Mouse (Mus musculus) thymus, adult 2 months (tissue): ENCODE data around the gene Nop2. TPM values are rescaled to one million over a fixed set of nuclear protein-coding genes. Genes with fewer than 3 reads are reported as not detected.

Experiments used
- DNase-seq: peaks from one replicate; pipeline ENCODE4 v3.0.0; 2021
- H3K27ac ChIP-seq: fragments of 200-500 bp; 2 replicates; pipeline ENCODE4 v1.5.1; 2012; ENCODE audit warnings: low read length, control low read depth; ENCODE audit not compliant: control insufficient read depth, insufficient read depth
- H3K27me3 ChIP-seq: fragments of 200-500 bp; 2 replicates; pipeline ENCODE4 v1.6.1; 2012; ENCODE audit warnings: mild to moderate bottlenecking, low read length, moderate library complexity, mixed read lengths; ENCODE audit not compliant: control insufficient read depth, insufficient read depth
- H3K36me3 ChIP-seq: fragments of 200-500 bp; 2 replicates; pipeline ENCODE4 v1.6.1; 2012; ENCODE audit warnings: mild to moderate bottlenecking, low read length, moderate library complexity; ENCODE audit not compliant: control insufficient read depth, insufficient read depth
- H3K4me1 ChIP-seq: fragments of 200-500 bp; replicated peaks from 2 replicates; pipeline ENCODE4 v1.6.1; 2012; ENCODE audit warnings: low read length; ENCODE audit not compliant: control insufficient read depth, insufficient read depth
- H3K4me3 ChIP-seq: fragments of 200-500 bp; 2 replicates; pipeline ENCODE4 v1.5.1; 2012; ENCODE audit warnings: mild to moderate bottlenecking, low read length, control low read depth, moderate library complexity; ENCODE audit not compliant: control insufficient read depth, insufficient read depth
- CTCF ChIP-seq: fragments of 200-500 bp; IDR thresholded peaks from 2 replicates; pipeline ENCODE4 v1.5.1; 2012; ENCODE audit warnings: mild to moderate bottlenecking, control low read depth, low read length, moderate library complexity, borderline replicate concordance; ENCODE audit not compliant: control insufficient read depth, poor library complexity, insufficient read depth; ENCODE audit errors: extremely low read depth
- POLR2A ChIP-seq: fragments of 200-500 bp; IDR thresholded peaks from 2 replicates; pipeline ENCODE4 v1.6.1; 2012; ENCODE audit warnings: mild to moderate bottlenecking, low read length, control low read depth, moderate library complexity; ENCODE audit not compliant: control insufficient read depth, poor library complexity, insufficient read depth; ENCODE audit errors: extremely low read depth
- WGBS: fragments of 180-500 bp; shearing (Covaris S2); methylation state at CpG from one replicate; pipeline ENCODE4 v1.1.7; 2018; 5-methylcytosine and 5-hydroxymethylcytosine counted together
- polyA plus RNA-seq: library from polyadenylated mRNA; depleted of rRNA; stranded (reverse); fragments of >200 nt; gene quantifications from 2 replicates; pipeline ENCODE4 v1.2.3, GENCODE M21; 2012

The Nop2 gene
- polyA plus RNA-seq, 1 experiment: 26.4 TPM

- TF ChIP-seq POLR2A: 0 out of 2 replicates have a peak, but pooled peaks have one; percentile 55
- no peak; the same call in 1 of the 2 replicates for TF ChIP-seq CTCF
- Histone ChIP-seq H3K27me3 (no peaks in the 10 kb centered on the region), H3K4me1 (peaks cover 26% of the 10 kb centered on the region), H3K36me3 (peaks cover 18% of the 10 kb centered on the region), H3K27ac (peak within 1 kb of the TSS; percentile 13; the same call in 1 of the 2 replicates), H3K4me3 (peak within 1 kb of the TSS; percentile 95)
- peak; percentile 92 for DNase-seq
- under 1% methylated on average over 16 of the region's 16 CpGs for WGBS
Measured at GRCm38 (mm10) chr6:125145001-125145400, 13.3 kb downstream of the Nop2 start, which contains the start of gene Iffo1. TSS of gene Iffo1 (plus strand) at chr6:125145241.

- DNase-seq: no peak
- 2% methylated on average over 35 of the region's 35 CpGs for WGBS
- peaks cover 14% of the 10 kb centered on the region for H3K36me3 ChIP-seq
- TF ChIP-seq POLR2A: no peak
- no peak for TF ChIP-seq CTCF
- peak overlapping the region; percentile 95 for H3K4me3 ChIP-seq
- H3K4me1 ChIP-seq: peaks cover 26% of the 10 kb centered on the region
- no peaks in the 10 kb centered on the region for H3K27me3 ChIP-seq
- H3K27ac ChIP-seq: peak overlapping the region; percentile 13; the same call in 1 of the 2 replicates
Measured at GRCm38 (mm10) chr6:125145479-125145951, 13.8 kb downstream of the Nop2 start.

- Histone ChIP-seq H3K4me3 (0 out of 2 replicates have a peak overlapping the region, but pooled peaks have one; percentile 9), H3K4me1 (peaks cover 26% of the 10 kb centered on the region), H3K36me3 (peaks cover 8% of the 10 kb centered on the region), H3K27ac (no peak overlapping the region), H3K27me3 (no peaks in the 10 kb centered on the region)
- TF ChIP-seq POLR2A (no peak), CTCF (no peak)
- DNase-seq: no peak
- 64% methylated on average over 7 of the region's 7 CpGs for WGBS
Measured at GRCm38 (mm10) chr6:125146148-125146547, 14.4 kb downstream of the Nop2 start.

GRCm38 (mm10) chr6:125146797-125147196 lies 15.1 kb downstream of the Nop2 start:
- no peak overlapping the region for H3K27ac ChIP-seq
- TF ChIP-seq POLR2A (no peak), CTCF (no peak)
- 89% methylated on average over 4 of the region's 4 CpGs for WGBS
- no peak for DNase-seq
- no peak overlapping the region for H3K4me3 ChIP-seq
- no peaks in the 10 kb centered on the region for H3K27me3 ChIP-seq
- peaks cover 26% of the 10 kb centered on the region for H3K4me1 ChIP-seq
- H3K36me3 ChIP-seq: peaks cover 1% of the 10 kb centered on the region; the same call in 1 of the 2 replicates

- Histone ChIP-seq H3K27ac (no peak overlapping the region), H3K27me3 (no peaks in the 10 kb centered on the region), H3K4me1 (peaks cover 26% of the 10 kb centered on the region), H3K36me3 (peaks cover 6% of the 10 kb centered on the region; the same call in 1 of the 2 replicates), H3K4me3 (no peak overlapping the region)
- WGBS: 87% methylated on average over 10 of the region's 10 CpGs
- no peak for TF ChIP-seq CTCF
- TF ChIP-seq POLR2A: no peak
- DNase-seq: no peak
Measured at GRCm38 (mm10) chr6:125147329-125147728, 15.6 kb downstream of the Nop2 start.

- no peak for DNase-seq
- TF ChIP-seq POLR2A (no peak), CTCF (no peak)
Measured at GRCm38 (mm10) chr6:125148251-125148925, 16.7 kb downstream of the Nop2 start.

More at GRCm38 (mm10) chr6:125148251-125148925, 16.7 kb downstream of the Nop2 start:
- WGBS: 77% methylated on average over 18 of the region's 18 CpGs
- H3K4me1 ChIP-seq: peaks cover 26% of the 10 kb centered on the region
- H3K27ac ChIP-seq: no peak overlapping the region
- H3K4me3 ChIP-seq: no peak overlapping the region
- H3K36me3 ChIP-seq: peaks cover 13% of the 10 kb centered on the region
- H3K27me3 ChIP-seq: no peaks in the 10 kb centered on the region
